Mouse (Mus musculus): ENCODE measurements around the gene Pex13. TPM values are rescaled to one million over a fixed set of nuclear protein-coding genes. Genes with fewer than 3 reads are reported as not detected.

Pex13 gene
- not detected in 2 replicates for polyA plus RNA-seq (2012; ENCODE audit: insufficient read depth, insufficient read length, low replicate concordance, missing spikeins)

DNA sequence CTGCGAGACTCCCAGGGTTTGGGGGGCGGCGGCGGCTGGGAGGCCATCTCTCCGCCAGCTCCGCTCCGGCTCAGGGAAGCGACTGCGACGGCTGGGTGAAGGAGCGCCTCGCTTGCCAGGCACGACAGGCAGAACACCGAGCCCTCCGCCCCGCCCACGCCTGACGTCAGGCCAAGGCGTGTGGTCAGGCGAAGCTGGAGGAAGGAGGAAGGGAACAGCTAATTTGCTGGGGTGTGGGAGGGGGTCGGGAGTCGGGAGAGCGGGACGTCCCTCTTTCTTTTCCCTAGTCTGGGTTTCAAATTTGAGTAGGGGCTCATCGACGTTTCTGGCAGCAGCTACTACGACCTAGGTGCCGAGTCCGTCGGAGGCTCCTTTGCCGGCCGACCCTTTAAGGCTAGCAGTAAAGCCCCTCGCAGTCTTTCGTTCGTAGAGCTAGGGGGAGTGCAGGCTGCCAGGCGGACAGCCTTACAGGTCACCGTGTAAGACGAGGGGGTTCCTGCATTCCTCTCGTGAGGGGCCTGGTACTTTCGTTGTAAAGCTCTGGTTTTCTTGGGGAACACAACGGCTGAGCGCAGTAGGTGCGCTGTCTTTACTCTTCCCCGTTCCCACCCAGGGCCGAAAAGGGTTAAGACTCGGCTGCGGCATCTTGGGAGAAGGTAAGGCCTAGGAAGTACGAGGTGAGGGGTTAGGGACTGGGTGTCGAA is at the start of gene Pex13:
Pex13 (minus strand) TSS at position 162 of the 704 bp plus-strand sequence.
- TF ChIP-seq CTCF (IDR thresholded peaks at IDR 0.05; ENCODE audit: insufficient read depth, low read depth, low read length) (no peak), POLR2A (IDR thresholded peaks at IDR 0.05; ENCODE audit: insufficient read depth, low read depth, low read length) (peak; percentile 77)
- 0 out of 2 replicates have a peak, but pooled peaks cover 2% of the 10 kb centered on the region for H3K4me1 ChIP-seq (ENCODE audit: control insufficient read depth, insufficient read depth, low read length)
- peak within 1 kb of the TSS; percentile 93 for H3K27ac ChIP-seq (ENCODE audit: insufficient read depth, low read depth, low read length)
- peak within 1 kb of the TSS; percentile 84 for H3K4me3 ChIP-seq (ENCODE audit: insufficient read depth, low read depth, low read length)
- under 1% methylated on average over 49 of the region's 49 CpGs for WGBS

DNA sequence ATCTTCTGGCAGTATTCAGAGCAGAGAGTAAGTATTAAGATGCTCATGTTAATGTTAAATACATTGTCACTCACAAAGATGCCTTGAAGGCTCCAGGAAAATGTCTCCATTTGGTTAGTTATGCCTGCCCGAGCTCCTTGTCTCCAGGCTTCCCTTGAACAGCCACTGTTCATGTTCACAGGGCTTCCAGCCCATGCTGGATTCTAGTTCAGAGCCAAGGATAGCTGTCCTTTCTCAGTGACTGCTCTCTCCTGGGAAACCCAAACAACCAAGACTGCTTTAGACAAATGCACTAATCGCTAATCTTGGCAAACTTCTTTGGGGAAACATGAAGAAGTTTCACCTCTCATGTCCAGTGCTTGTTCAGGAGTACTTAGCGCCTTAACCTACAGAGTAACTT is 46.5 kb upstream of the Pex13 start:
- Histone ChIP-seq H3K4me3 (ENCODE audit: insufficient read depth, low read depth, low read length) (no peak overlapping the region), H3K27ac (ENCODE audit: insufficient read depth, low read depth, low read length) (no peak overlapping the region), H3K4me1 (ENCODE audit: control insufficient read depth, insufficient read depth, low read length) (no peaks in the 10 kb centered on the region)
- 52% methylated on average over 3 of the region's 3 CpGs for WGBS
- no peak for TF ChIP-seq POLR2A (IDR thresholded peaks at IDR 0.05; ENCODE audit: insufficient read depth, low read depth, low read length)
- no peak for TF ChIP-seq CTCF (IDR thresholded peaks at IDR 0.05; ENCODE audit: insufficient read depth, low read depth, low read length)

DNA sequence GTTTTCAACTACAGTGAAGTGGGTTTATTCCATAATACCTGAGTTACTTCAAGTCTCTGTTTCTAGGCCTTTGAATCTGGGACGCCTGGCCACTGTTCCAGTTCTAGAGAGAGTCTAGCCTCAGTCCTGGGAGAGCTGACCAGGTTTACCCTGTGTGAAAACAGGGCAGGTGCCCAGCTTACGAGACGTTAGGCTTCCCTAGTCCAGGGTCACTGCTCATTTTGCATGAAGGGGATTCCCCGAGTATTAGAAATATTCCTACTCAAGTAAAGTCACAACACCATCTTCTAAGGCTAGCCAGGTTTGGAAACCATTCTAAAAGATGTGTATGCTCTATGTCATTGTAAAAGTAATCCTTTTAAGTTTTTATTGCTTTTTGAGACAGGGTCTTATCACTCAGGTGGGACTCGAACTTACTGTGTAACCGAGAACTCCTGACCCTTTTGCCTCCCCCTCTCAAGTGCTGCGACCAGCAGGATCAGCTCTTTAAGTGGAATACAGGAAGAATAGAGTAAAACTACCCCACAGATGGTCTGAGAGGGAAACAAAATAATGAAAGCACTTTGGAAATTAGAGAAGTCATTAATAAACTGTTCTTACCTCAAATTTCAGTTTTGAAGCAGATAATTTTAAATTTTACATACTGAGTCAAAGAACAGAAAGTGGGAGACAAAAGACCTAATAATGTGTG is 39.0 kb upstream of the Pex13 start:
- 83% methylated on average over 7 of the region's 7 CpGs for WGBS
- Histone ChIP-seq H3K4me1 (ENCODE audit: control insufficient read depth, insufficient read depth, low read length) (no peaks in the 10 kb centered on the region), H3K4me3 (ENCODE audit: insufficient read depth, low read depth, low read length) (no peak overlapping the region), H3K27ac (ENCODE audit: insufficient read depth, low read depth, low read length) (no peak overlapping the region)
- TF ChIP-seq POLR2A (IDR thresholded peaks at IDR 0.05; ENCODE audit: insufficient read depth, low read depth, low read length), result no peak
- no peak for TF ChIP-seq CTCF (IDR thresholded peaks at IDR 0.05; ENCODE audit: insufficient read depth, low read depth, low read length)

- WGBS, result 97% methylated on average over 3 of the region's 3 CpGs
These were observed 36.1 kb upstream of the Pex13 start for GRCm38 (mm10) chr11:23701831-23702230.

DNA sequence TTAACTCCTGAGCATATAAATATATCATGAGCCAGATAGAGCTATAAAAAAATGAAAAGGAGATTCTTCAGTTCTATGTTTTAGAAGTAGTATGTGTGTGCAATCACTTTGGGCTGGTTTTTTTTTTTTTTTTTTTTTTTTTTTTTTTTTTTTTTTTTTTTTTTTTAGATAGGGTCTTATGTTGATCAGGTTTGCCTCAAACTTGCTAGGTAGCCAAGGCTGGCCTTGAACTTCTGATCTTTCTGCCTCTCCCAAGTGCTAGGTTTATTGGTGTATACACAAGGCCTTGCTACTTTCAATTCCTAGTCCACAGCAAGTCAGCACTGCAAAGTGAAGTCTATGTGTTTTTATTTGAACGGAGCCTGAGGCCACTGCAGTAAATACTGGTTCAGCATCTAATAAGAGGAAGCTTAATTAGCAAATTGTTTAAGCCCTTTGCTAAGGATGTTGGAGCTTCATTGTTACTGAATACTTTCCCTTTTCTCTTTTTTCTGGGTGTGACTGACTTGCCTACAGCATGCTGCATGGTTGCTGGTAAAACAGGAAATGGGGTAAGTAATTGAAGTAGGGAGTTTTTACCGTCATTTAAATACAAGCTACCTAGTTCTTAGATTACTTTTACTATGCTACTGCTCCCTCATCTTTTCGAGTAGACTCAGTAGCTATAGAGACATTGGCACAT is 33.8 kb upstream of the Pex13 start:
- TF ChIP-seq CTCF (IDR thresholded peaks at IDR 0.05; ENCODE audit: insufficient read depth, low read depth, low read length) (no peak), POLR2A (IDR thresholded peaks at IDR 0.05; ENCODE audit: insufficient read depth, low read depth, low read length) (no peak)
- 43% methylated on average over 3 of the region's 3 CpGs for WGBS
- H3K4me1 ChIP-seq (ENCODE audit: control insufficient read depth, insufficient read depth, low read length), result peaks cover 2% of the 10 kb centered on the region; the same call in 1 of the 2 replicates
- H3K27ac ChIP-seq (ENCODE audit: insufficient read depth, low read depth, low read length), result no peak overlapping the region
- no peak overlapping the region for H3K4me3 ChIP-seq (ENCODE audit: insufficient read depth, low read depth, low read length)

More at GRCm38 (mm10) chr11:23701831-23702230, 36.1 kb upstream of the Pex13 start:
- TF ChIP-seq POLR2A (IDR thresholded peaks at IDR 0.05; ENCODE audit: insufficient read depth, low read depth, low read length) (no peak), CTCF (IDR thresholded peaks at IDR 0.05; ENCODE audit: insufficient read depth, low read depth, low read length) (no peak)
- Histone ChIP-seq H3K4me1 (ENCODE audit: control insufficient read depth, insufficient read depth, low read length) (peaks cover 2% of the 10 kb centered on the region; the same call in 1 of the 2 replicates), H3K27ac (ENCODE audit: insufficient read depth, low read depth, low read length) (no peak overlapping the region), H3K4me3 (ENCODE audit: insufficient read depth, low read depth, low read length) (no peak overlapping the region)

DNA sequence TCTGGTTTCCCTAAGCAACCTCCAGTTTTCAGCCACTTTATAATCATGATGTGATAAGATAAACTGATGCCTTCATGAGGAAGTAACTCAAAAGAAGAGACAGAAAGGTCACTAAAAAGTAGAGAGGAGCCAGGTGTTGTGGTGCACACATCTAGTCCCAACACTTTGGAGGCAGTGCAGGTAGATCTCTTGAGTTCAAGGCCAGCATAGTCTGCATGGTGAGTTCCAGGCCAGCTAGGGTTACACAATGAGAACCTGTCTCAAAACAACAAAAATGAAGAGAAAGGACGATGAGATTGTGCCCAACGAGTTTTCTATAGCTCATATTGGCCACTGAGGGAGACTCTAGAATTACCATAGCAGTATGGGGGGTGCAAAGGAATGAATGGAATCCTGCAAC is 32.8 kb upstream of the Pex13 start:
- WGBS, result 67% methylated on average over 2 of the region's 2 CpGs
- peaks cover 2% of the 10 kb centered on the region; the same call in 1 of the 2 replicates for H3K4me1 ChIP-seq (ENCODE audit: control insufficient read depth, insufficient read depth, low read length)
- no peak overlapping the region for H3K4me3 ChIP-seq (ENCODE audit: insufficient read depth, low read depth, low read length)
- no peak for TF ChIP-seq POLR2A (IDR thresholded peaks at IDR 0.05; ENCODE audit: insufficient read depth, low read depth, low read length)
- TF ChIP-seq CTCF (IDR thresholded peaks at IDR 0.05; ENCODE audit: insufficient read depth, low read depth, low read length), result no peak
- no peak overlapping the region for H3K27ac ChIP-seq (ENCODE audit: insufficient read depth, low read depth, low read length)

DNA sequence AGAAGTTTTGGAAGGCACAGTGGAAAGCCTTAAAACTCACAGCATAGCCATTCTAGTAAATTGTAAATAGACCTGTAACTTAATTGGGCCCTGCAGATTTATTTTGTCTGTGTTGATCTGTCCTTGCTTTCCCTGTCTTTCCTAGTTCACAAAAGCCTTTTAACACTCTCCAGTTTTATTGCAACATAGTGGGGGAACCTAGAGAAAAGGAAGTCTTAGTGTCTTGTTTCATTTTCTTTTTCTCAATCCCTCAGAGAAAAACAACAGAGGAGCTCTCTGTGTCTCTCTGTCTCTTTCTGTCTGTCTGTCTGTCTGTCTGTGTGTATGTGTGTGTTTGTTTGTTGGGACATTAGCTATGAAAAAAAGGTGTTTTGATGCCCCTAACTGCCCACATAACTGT is 30.1 kb upstream of the Pex13 start:
- TF ChIP-seq POLR2A (IDR thresholded peaks at IDR 0.05; ENCODE audit: insufficient read depth, low read depth, low read length), result no peak
- no peak for TF ChIP-seq CTCF (IDR thresholded peaks at IDR 0.05; ENCODE audit: insufficient read depth, low read depth, low read length)
- Histone ChIP-seq H3K4me1 (ENCODE audit: control insufficient read depth, insufficient read depth, low read length) (peaks cover 2% of the 10 kb centered on the region; the same call in 1 of the 2 replicates), H3K4me3 (ENCODE audit: insufficient read depth, low read depth, low read length) (no peak overlapping the region), H3K27ac (ENCODE audit: insufficient read depth, low read depth, low read length) (no peak overlapping the region)

DNA sequence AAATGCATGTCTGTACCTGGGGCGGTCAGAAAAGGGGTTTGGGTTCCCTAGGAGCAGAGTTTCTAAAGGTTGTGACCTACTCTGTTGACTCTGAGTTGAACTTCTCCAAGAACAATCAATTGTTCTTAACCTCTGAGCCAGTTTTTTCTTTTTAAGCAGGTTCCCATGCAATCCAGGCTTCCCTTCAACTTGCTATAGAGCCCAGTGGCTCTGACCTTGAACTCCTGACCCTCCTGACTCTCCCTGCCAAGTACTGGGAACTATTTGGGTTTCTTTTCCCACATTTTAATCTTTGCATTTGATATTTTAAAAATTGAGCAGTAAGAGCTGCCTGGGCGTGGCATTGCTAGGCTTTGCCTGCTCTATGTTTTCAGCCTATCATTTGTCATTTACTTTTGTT is 27.5 kb upstream of the Pex13 start:
- Histone ChIP-seq H3K27ac (ENCODE audit: insufficient read depth, low read depth, low read length) (no peak overlapping the region), H3K4me3 (ENCODE audit: insufficient read depth, low read depth, low read length) (no peak overlapping the region), H3K4me1 (ENCODE audit: control insufficient read depth, insufficient read depth, low read length) (no peaks in the 10 kb centered on the region)
- WGBS, result 92% methylated on average over 2 of the region's 2 CpGs
- TF ChIP-seq CTCF (IDR thresholded peaks at IDR 0.05; ENCODE audit: insufficient read depth, low read depth, low read length), result no peak
- no peak for TF ChIP-seq POLR2A (IDR thresholded peaks at IDR 0.05; ENCODE audit: insufficient read depth, low read depth, low read length)

GRCm38 (mm10) chr11:23688060-23688459 is 22.3 kb upstream of the Pex13 start:
- no peak overlapping the region for H3K27ac ChIP-seq (ENCODE audit: insufficient read depth, low read depth, low read length)
- TF ChIP-seq CTCF (IDR thresholded peaks at IDR 0.05; ENCODE audit: insufficient read depth, low read depth, low read length) (no peak), POLR2A (IDR thresholded peaks at IDR 0.05; ENCODE audit: insufficient read depth, low read depth, low read length) (no peak)
- WGBS, result 89% methylated on average over 1 of the region's 1 CpGs

More at GRCm38 (mm10) chr11:23688060-23688459, 22.3 kb upstream of the Pex13 start:
- no peaks in the 10 kb centered on the region for H3K4me1 ChIP-seq (ENCODE audit: control insufficient read depth, insufficient read depth, low read length)
- no peak overlapping the region for H3K4me3 ChIP-seq (ENCODE audit: insufficient read depth, low read depth, low read length)

Data from olfactory bulb, adult 2 months (tissue).